Mouse (Mus musculus): ENCODE data around the gene Pde9a.

DNA sequence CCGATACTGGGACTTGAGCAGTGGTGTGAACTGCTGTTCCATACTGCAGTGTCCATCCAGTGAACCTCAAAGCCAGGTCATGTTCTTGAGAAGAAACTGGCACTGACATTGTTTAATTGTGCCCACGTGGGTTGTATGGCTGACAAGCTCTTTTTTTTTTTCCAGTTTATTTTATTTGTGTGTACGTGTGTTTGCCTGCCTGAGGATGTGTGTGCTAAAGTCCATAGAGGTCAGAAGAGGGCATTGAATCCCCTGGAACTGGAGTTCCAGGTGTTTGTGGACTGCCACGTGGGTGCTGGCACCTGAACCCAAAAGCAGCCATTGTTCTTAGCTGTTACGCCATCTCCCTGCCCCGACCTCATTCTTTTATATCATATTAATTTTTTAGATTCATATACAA, 88.4 kb downstream of the Pde9a start:
- TF ChIP-seq TAL1 (IDR thresholded peaks at IDR 0.05; ENCODE audit: low read length): no peak
- TF ChIP-seq GATA1 (IDR thresholded peaks at IDR 0.05; ENCODE audit: low read length): no peak

Data from erythroblast, embryonic 14.5 days (primary cell).